Mouse (Mus musculus): ENCODE measurements around the gene Nr4a1. TPM values are rescaled to one million over a fixed set of nuclear protein-coding genes. Genes with fewer than 3 reads are reported as not detected.

The Nr4a1 gene
- polyA plus RNA-seq, 1 experiment from 2014 or later = 2.4 TPM

DNA sequence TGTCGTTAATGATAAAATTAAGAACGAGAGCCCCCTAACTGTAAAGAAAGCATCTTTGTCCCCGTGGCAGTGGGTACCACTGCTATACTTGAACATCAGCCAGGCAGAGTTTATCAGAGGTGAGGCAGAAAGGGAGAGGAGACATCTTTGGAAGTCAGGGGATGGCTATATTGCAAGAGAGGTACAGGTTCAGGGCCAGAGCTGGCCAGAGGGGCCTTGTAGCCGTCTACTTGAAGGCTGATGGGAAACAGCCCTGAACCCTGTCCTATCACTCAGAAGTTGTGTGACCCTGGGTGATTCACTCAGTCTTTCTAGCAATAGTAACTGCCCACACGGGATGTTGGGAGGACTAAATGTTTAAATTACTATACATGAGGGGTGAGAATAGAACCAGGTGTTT is 67.1 kb downstream of the Nr4a1 start:
- peaks cover 8% of the 10 kb centered on the region for H3K4me1 ChIP-seq
- H3K27me3 ChIP-seq = no peaks in the 10 kb centered on the region
- H3K9me3 ChIP-seq (replicated peaks) = no peaks in the 10 kb centered on the region
- H3K4me3 ChIP-seq = no peak overlapping the region
- H3K36me3 ChIP-seq (ENCODE audit: poor library complexity, severe bottlenecking) = no peaks in the 10 kb centered on the region
- WGBS = 68% methylated on average over 5 of the region's 5 CpGs
- H3K27ac ChIP-seq = no peak overlapping the region
- ATAC-seq = no peak
- no peak overlapping the region for H3K4me2 ChIP-seq
- H3K9ac ChIP-seq = no peak overlapping the region

GRCm38 (mm10) chr15:101322106-101322505 is 68.0 kb downstream of the Nr4a1 start:
- Histone ChIP-seq H3K9me3 (replicated peaks) (no peaks in the 10 kb centered on the region), H3K4me3 (no peak overlapping the region), H3K4me1 (no peaks in the 10 kb centered on the region), H3K4me2 (no peak overlapping the region), H3K36me3 (ENCODE audit: poor library complexity, severe bottlenecking) (no peaks in the 10 kb centered on the region), H3K27me3 (no peaks in the 10 kb centered on the region), H3K27ac (no peak overlapping the region), H3K9ac (no peak overlapping the region)
- WGBS = 81% methylated on average over 5 of the region's 5 CpGs
- ATAC-seq = no peak

DNA sequence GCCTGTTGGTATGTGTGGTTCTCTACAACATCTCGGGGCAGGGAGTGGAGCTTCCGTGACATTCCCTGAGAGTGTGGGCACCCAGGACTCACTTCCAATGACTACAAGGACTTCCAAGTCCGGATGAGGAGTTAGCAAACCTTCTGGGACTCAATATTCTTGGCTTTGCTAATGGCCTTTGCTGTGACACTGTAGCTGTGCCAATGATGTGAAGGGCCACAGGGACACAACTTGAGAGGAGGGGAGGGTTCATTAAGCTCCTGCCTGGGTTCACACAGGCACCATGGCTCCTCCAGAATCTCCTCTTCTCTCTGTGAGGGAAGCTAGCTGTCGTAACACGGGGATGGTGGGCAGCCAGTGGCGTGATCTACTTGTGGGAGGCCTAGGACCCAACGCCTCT is 68.6 kb downstream of the Nr4a1 start:
- no peaks in the 10 kb centered on the region for H3K9me3 ChIP-seq (replicated peaks)
- no peaks in the 10 kb centered on the region for H3K27me3 ChIP-seq
- no peak overlapping the region for H3K9ac ChIP-seq
- WGBS = 90% methylated on average over 7 of the region's 7 CpGs
- H3K4me3 ChIP-seq = no peak overlapping the region
- H3K4me1 ChIP-seq = no peaks in the 10 kb centered on the region
- ATAC-seq = no peak
- H3K27ac ChIP-seq = no peak overlapping the region
- H3K4me2 ChIP-seq = no peak overlapping the region
- no peaks in the 10 kb centered on the region for H3K36me3 ChIP-seq (ENCODE audit: poor library complexity, severe bottlenecking)

GRCm38 (mm10) chr15:101323511-101323910 is 69.4 kb downstream of the Nr4a1 start:
- no peak for ATAC-seq
- H3K9me3 ChIP-seq (replicated peaks) = no peaks in the 10 kb centered on the region
- no peak overlapping the region for H3K4me2 ChIP-seq
- H3K27me3 ChIP-seq = no peaks in the 10 kb centered on the region
- no peaks in the 10 kb centered on the region for H3K4me1 ChIP-seq
- no peak overlapping the region for H3K4me3 ChIP-seq
- WGBS = 93% methylated on average over 5 of the region's 5 CpGs
- H3K36me3 ChIP-seq (ENCODE audit: poor library complexity, severe bottlenecking) = no peaks in the 10 kb centered on the region
- no peak overlapping the region for H3K9ac ChIP-seq
- no peak overlapping the region for H3K27ac ChIP-seq

Other genes with a start within 250 kb of the Nr4a1 start
- gene Gm47841, start 206.9 kb upstream of the Nr4a1 start, polyA plus RNA-seq (2015; fragmentation: Nextera tagmentation; extraction: Ambion mirVana) = not detected in 2 replicates
- gene Fignl2, start 175.7 kb upstream of the Nr4a1 start, polyA plus RNA-seq (2015; fragmentation: Nextera tagmentation; extraction: Ambion mirVana) = 0.20 TPM in 1 of 2 replicates, not detected in the other
- gene Ankrd33, start 138.5 kb upstream of the Nr4a1 start, polyA plus RNA-seq (2015; fragmentation: Nextera tagmentation; extraction: Ambion mirVana) = not detected in 2 replicates
- 5.0 and 5.3 TPM in 2 replicates for gene Acvrl1, start 125.7 kb upstream of the Nr4a1 start, polyA plus RNA-seq (2015; fragmentation: Nextera tagmentation; extraction: Ambion mirVana)
- gene Acvr1b, start 80.2 kb upstream of the Nr4a1 start, polyA plus RNA-seq (2015; fragmentation: Nextera tagmentation; extraction: Ambion mirVana) = 14.3 and 15.8 TPM in 2 replicates
- 1.3 and 1.5 TPM in 2 replicates for gene Grasp, start 30.1 kb upstream of the Nr4a1 start, polyA plus RNA-seq (2015; fragmentation: Nextera tagmentation; extraction: Ambion mirVana)
- gene Atg101, start 30.0 kb downstream of the Nr4a1 start, polyA plus RNA-seq (2015; fragmentation: Nextera tagmentation; extraction: Ambion mirVana) = 81.6 and 85.1 TPM in 2 replicates
- 0.23 and 0.25 TPM in 2 replicates for gene 6030408B16Rik, start 38.9 kb downstream of the Nr4a1 start, polyA plus RNA-seq (2015; fragmentation: Nextera tagmentation; extraction: Ambion mirVana)
- gene Krt80, start 115.9 kb downstream of the Nr4a1 start, polyA plus RNA-seq (2015; fragmentation: Nextera tagmentation; extraction: Ambion mirVana) = 0.05 TPM in 2 replicates
- 0.18 and 0.26 TPM in 2 replicates for gene Krt7, start 156.8 kb downstream of the Nr4a1 start, polyA plus RNA-seq (2015; fragmentation: Nextera tagmentation; extraction: Ambion mirVana)
- gene Krt87, start 184.5 kb downstream of the Nr4a1 start, polyA plus RNA-seq (2015; fragmentation: Nextera tagmentation; extraction: Ambion mirVana) = 0.10 TPM in 1 of 2 replicates, not detected in the other
- gene Krt88, start 193.5 kb downstream of the Nr4a1 start, polyA plus RNA-seq (2015; fragmentation: Nextera tagmentation; extraction: Ambion mirVana) = not detected in 2 replicates
- not detected in 2 replicates for gene Krt81, start 209.5 kb downstream of the Nr4a1 start, polyA plus RNA-seq (2015; fragmentation: Nextera tagmentation; extraction: Ambion mirVana)
- not detected in 2 replicates for gene Krt86, start 219.2 kb downstream of the Nr4a1 start, polyA plus RNA-seq (2015; fragmentation: Nextera tagmentation; extraction: Ambion mirVana)
- not detected in 2 replicates for gene Krt83, start 237.2 kb downstream of the Nr4a1 start, polyA plus RNA-seq (2015; fragmentation: Nextera tagmentation; extraction: Ambion mirVana)